Mouse (Mus musculus) forebrain, embryonic 10.5 days (tissue): ENCODE data around the gene Ipcef1. TPM values are rescaled to one million over a fixed set of nuclear protein-coding genes. Genes with fewer than 3 reads are reported as not detected.

Experiments
- DNase-seq: peaks from one replicate; pipeline ENCODE4 v3.0.0-alpha.2; 2017; ENCODE audit warnings: low spot score; ENCODE audit errors: extremely low spot score
- H3K27ac ChIP-seq: fragments of 300-500 bp; sonication (generic); 2 replicates; pipeline ENCODE4 v1.5.1; 2016; ENCODE audit warnings: mild to moderate bottlenecking
- H3K27me3 ChIP-seq: fragments of 300-500 bp; sonication (generic); 2 replicates; pipeline ENCODE4 v1.6.1; 2016; ENCODE audit warnings: mild to moderate bottlenecking; ENCODE audit not compliant: poor library complexity, severe bottlenecking
- H3K36me3 ChIP-seq: fragments of 300-500 bp; sonication (generic); replicated peaks from 2 replicates; pipeline ENCODE4 v1.6.1; 2016; ENCODE audit warnings: mild to moderate bottlenecking, moderate library complexity
- H3K4me1 ChIP-seq: fragments of 300-500 bp; sonication (generic); 2 replicates; pipeline ENCODE4 v1.6.1; 2016
- H3K4me3 ChIP-seq: fragments of 300-500 bp; sonication (generic); 2 replicates; pipeline ENCODE4 v1.5.1; 2016; ENCODE audit warnings: mild to moderate bottlenecking, moderate library complexity
- H3K9me3 ChIP-seq: fragments of 300-500 bp; sonication (generic); 2 replicates; pipeline ENCODE4 v1.6.1; 2016; ENCODE audit warnings: mild to moderate bottlenecking, moderate library complexity
- WGBS: fragments of 180-500 bp; shearing (Covaris S2); methylation state at CpG from one replicate; pipeline ENCODE4 v1.1.7; 2016; 5-methylcytosine and 5-hydroxymethylcytosine counted together
- polyA plus RNA-seq: library from polyadenylated mRNA; unstranded; fragments of >200 nt; fragmentation: Nextera tagmentation; extraction: Ambion mirVana; gene quantifications from 2 replicates; pipeline ENCODE4 v1.2.1, GENCODE M21; 2016

Ipcef1 gene
- 0.26 and 0.42 TPM in 2 replicates for polyA plus RNA-seq

DNA sequence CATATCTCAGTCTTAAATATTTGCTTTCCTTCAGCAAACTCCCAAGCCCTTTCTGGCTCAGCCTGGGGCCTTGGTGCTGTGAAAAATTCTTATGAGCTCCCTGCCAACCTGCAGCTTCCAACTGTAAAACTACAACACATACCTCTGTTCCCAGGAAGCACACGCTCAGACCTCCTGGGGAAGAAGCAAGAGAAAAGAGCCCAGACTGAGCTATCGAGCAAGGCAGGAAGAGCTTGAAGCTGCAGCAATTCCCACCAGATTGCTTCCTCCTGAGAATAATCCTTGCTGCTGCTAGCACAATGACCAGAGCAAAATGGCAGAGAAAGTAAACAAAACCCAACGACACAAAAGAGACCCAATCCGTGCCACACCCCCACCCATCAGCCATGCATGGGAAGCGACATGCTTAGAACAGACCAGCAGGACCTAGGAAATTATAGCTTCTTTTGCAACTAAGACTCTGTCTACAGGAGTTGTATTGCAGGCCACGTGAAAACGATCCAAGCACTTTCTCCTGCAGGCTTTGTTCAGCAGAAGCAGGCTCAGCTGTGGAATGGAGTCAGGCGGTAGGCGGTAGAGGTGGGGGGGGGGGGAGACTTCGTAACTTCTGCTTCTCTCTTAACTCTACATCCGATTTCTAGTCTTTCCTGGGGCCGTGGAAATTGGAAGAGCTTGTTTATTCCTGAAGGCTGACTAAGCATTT is at the start of gene Ipcef1:
Gene Ipcef1, minus strand, starts transcription at position 164 of the 703 bp plus-strand sequence.
- DNase-seq, result peak; percentile 26
- WGBS, result 18% methylated on average over 12 of the region's 12 CpGs
- Histone ChIP-seq H3K27me3 (no peaks in the 10 kb centered on the region), H3K9me3 (no peaks in the 10 kb centered on the region), H3K27ac (peak within 1 kb of the TSS; percentile 79), H3K4me3 (0 out of 2 replicates have a peak within 1 kb of the TSS, but pooled peaks have one; percentile 6), H3K36me3 (no peaks in the 10 kb centered on the region), H3K4me1 (peaks cover 10% of the 10 kb centered on the region)

DNA sequence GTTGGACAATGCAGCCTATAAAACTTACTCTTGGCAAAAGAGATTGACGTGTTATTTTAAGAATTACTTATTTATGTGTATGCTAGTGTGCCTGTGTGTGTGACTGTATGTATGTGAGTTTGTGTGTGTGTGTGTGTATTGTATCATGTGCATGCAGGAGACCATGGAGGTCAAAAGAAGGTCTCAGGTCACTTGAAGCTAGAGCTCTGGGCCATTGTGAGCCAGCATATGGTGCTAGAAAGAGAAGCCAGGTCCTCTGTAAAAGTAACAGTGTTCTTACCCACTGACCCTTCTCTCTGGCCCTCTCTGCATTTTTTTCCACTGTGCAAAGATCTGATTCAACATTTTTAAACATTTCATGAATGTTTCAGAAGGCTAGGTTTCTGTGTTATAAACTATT is 25.7 kb upstream of the Ipcef1 start:
- H3K27ac ChIP-seq, result no peak overlapping the region
- H3K9me3 ChIP-seq, result no peaks in the 10 kb centered on the region
- H3K4me3 ChIP-seq, result no peak overlapping the region
- no peaks in the 10 kb centered on the region for H3K36me3 ChIP-seq
- 0 out of 2 replicates have a peak, but pooled peaks cover 7% of the 10 kb centered on the region for H3K4me1 ChIP-seq
- H3K27me3 ChIP-seq, result no peaks in the 10 kb centered on the region
- WGBS, result 84% methylated on average over 1 of the region's 1 CpGs
- no peak for DNase-seq

DNA sequence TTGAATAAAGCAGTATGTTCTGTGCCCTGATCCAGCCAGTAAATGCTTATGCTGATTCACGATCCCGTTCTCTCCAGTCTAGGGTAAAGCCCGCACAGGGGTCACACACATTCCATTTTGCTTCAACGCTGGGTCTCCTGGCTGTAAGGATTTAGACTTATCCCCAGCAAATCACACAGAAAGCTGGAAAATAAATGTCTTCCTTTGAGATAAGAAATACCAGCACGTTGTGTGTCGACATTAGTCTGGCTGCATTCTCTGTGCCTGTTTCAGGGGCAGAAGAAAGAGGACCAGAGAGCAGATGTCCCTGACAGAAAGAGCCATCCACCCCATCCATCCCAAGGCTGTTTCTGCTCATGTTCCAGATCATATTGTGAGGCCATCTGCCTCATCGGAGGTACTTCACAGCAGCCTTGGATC is 25.1 kb upstream of the Ipcef1 start:
- H3K9me3 ChIP-seq, result no peaks in the 10 kb centered on the region
- no peak overlapping the region for H3K27ac ChIP-seq
- H3K27me3 ChIP-seq, result no peaks in the 10 kb centered on the region
- no peak for DNase-seq
- H3K4me1 ChIP-seq, result 0 out of 2 replicates have a peak, but pooled peaks cover 7% of the 10 kb centered on the region
- H3K36me3 ChIP-seq, result no peaks in the 10 kb centered on the region
- WGBS, result 92% methylated on average over 7 of the region's 7 CpGs
- H3K4me3 ChIP-seq, result no peak overlapping the region

DNA sequence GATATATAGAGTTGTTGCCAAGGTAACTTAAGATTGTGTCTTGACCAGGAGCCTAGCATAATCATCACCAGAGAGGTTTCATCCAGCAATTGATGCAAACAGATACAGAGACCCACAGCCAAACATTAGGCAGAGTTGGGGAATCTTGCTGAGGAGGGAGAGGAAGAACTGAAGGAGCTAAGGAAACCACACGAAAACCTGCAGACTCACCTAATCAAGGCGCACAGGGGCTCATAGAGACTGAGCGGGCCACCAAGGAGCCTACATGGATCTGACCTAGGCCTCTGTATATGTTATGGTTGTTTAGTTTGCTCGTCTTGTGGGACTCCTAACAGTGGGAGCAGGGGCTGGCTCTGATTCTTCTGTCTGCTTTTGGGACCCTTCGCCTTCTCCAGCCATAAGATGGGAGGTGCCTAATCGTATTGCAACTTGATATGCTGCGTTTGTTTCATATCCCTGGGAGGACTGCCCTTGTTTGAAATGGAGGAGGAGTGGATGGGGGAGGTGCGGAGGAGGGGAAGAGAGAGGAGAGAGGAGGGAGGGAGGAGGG is 24.5 kb upstream of the Ipcef1 start:
- WGBS, result 66% methylated on average over 7 of the region's 8 CpGs
- Histone ChIP-seq H3K27ac (no peak overlapping the region), H3K4me3 (no peak overlapping the region), H3K9me3 (no peaks in the 10 kb centered on the region), H3K27me3 (no peaks in the 10 kb centered on the region), H3K36me3 (no peaks in the 10 kb centered on the region), H3K4me1 (0 out of 2 replicates have a peak, but pooled peaks cover 7% of the 10 kb centered on the region)
- DNase-seq, result no peak

DNA sequence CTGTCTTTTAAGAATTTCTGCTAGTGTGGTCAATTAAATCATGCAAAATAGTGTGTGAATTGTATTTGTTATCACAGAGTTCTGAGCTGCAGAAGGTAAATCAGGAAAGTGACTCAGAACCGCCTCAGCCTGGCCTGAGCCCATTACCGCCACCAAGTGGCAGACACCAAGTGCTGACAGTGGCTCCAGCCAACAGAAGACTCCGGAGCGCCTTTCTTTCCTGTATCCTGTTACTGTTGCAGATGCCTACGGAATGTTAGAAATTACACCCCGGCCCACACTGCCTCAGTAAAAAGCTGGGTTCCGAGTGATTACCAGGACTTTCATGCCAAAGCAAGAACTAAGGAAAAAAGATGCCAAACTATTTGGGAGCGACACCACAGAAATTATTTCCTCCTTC is 23.9 kb upstream of the Ipcef1 start:
- WGBS, result 18% methylated on average over 8 of the region's 8 CpGs
- Histone ChIP-seq H3K9me3 (no peaks in the 10 kb centered on the region), H3K4me1 (0 out of 2 replicates have a peak, but pooled peaks cover 7% of the 10 kb centered on the region), H3K4me3 (no peak overlapping the region), H3K36me3 (no peaks in the 10 kb centered on the region), H3K27me3 (no peaks in the 10 kb centered on the region), H3K27ac (no peak overlapping the region)
- DNase-seq, result peak; percentile 50

DNA sequence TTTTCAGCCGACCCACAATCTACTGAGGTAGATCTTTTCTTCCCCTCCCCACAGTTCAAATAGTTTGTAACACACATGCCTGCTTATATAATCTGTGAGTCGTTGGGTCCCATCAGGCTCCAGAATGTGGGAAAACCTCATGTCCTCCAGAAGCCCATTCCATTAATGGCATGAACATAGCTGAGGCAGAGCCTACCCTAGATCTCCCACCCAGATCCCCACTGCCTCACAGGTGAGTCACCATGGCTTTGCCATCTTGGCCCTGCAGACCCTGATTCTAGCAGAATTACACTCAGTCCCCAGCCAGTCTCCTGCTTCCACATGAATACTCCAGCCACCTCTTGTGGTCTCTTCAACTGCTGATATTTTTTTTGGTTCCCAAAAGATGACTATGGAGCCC is 23.4 kb upstream of the Ipcef1 start:
- Histone ChIP-seq H3K4me3 (no peak overlapping the region), H3K27me3 (no peaks in the 10 kb centered on the region), H3K4me1 (peaks cover 8% of the 10 kb centered on the region; the same call in 1 of the 2 replicates), H3K27ac (no peak overlapping the region), H3K9me3 (no peaks in the 10 kb centered on the region), H3K36me3 (no peaks in the 10 kb centered on the region)
- WGBS, result 89% methylated on average over 2 of the region's 2 CpGs
- no peak for DNase-seq

DNA sequence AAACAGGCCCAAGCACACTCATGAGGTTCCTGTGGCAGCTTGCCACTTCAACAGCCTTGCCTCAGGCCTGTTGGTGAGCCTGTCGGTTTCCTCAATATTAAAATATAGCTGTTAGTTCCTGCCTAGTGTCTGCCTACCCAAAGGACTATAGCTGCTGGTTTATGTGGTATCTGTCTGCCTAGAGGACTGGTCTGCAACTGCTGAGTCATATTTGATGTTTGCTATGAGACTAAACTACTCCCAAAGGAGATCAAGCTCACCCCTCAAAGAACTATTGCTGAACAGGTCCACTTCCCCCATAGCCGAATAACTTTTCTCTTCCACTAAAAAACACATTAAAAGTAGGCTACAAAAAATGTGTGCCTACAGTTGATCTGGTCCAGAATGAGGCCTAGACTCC is 22.0 kb upstream of the Ipcef1 start:
- H3K27ac ChIP-seq, result no peak overlapping the region
- no peaks in the 10 kb centered on the region for H3K9me3 ChIP-seq
- no peak overlapping the region for H3K4me3 ChIP-seq
- no peaks in the 10 kb centered on the region for H3K36me3 ChIP-seq
- no peak for DNase-seq
- 93% methylated on average over 2 of the region's 2 CpGs for WGBS
- H3K27me3 ChIP-seq, result no peaks in the 10 kb centered on the region
- peaks cover 17% of the 10 kb centered on the region for H3K4me1 ChIP-seq

DNA sequence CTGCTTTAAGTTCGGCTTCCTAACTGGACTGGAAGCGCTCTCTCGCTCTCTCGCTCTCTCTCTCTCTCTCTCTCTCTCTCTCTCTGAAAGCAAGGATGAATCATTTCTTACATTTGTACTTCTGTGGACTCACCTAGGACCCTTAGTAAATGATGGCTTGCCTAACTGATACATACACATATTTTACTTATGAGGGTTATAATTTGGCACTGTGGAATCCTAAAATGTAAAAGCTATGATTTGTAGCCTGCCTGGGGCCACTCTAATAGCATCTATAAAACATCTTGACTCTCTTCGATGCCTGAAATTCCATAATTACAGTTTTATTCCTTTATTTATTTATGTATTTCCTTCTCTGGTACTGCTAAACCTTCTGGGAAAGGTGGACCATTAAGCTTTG is 18.6 kb upstream of the Ipcef1 start:
- Histone ChIP-seq H3K27ac (no peak overlapping the region), H3K4me1 (peaks cover 10% of the 10 kb centered on the region), H3K27me3 (no peaks in the 10 kb centered on the region), H3K36me3 (no peaks in the 10 kb centered on the region), H3K9me3 (no peaks in the 10 kb centered on the region), H3K4me3 (no peak overlapping the region)
- no peak for DNase-seq
- WGBS, result 92% methylated on average over 5 of the region's 5 CpGs

DNA sequence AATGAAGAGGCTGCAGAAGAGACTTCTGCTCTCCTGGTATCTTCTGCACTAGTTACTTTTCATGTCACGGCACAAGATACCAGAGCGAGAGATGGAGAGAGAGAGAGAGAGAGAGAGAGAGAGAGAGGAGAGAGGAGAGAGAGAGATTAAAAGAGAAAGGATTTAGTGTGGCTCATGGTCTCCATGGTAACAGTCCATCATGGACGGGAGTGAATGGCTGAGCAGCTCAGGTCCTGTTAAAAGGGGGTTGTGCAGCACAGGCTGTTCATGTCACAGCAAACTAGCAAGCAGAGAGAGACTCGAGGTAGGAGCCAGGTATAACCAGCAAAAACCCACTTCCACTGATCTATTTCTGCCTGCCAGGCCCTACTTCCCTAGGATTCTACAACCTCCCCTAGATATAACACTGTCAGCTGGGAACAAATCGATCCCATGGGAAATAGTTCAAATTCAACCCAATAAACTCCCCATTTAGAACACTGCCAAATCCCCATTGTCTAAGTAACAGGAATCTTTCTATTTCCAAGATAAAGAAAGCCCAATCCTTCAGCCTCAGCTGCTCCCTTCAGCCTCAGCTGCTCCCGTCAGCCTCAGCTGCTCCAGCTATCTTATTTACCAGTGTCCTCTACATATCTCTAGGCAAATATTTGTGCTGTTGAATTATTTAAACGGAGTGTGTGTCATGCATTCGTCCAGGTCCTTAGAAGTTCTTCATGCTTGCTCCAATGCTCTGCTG is 18.0 kb upstream of the Ipcef1 start:
- no peak overlapping the region for H3K4me3 ChIP-seq
- H3K27me3 ChIP-seq, result no peaks in the 10 kb centered on the region
- no peaks in the 10 kb centered on the region for H3K36me3 ChIP-seq
- 65% methylated on average over 8 of the region's 8 CpGs for WGBS
- H3K27ac ChIP-seq, result no peak overlapping the region
- no peaks in the 10 kb centered on the region for H3K9me3 ChIP-seq
- peaks cover 10% of the 10 kb centered on the region for H3K4me1 ChIP-seq
- DNase-seq, result no peak

DNA sequence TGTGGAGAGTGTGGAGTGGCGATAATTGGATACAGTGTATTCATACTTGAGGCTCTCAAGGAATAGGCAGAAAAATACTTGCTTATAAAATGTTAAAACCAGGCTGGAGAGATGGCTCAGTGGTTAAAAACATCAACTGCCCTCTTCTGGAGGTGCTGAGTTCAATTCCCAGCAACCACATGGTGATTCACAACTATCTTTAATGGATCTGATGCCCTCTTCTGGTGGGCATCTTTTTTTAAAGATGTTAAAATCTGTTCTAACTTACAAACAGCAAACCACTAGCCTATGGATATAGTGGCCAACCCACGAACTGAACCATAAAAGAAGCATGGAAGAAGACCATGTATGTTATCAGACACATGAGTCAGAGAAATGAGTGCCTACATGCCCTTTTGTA is 16.8 kb upstream of the Ipcef1 start:
- Histone ChIP-seq H3K9me3 (no peaks in the 10 kb centered on the region), H3K4me1 (peaks cover 10% of the 10 kb centered on the region), H3K4me3 (no peak overlapping the region), H3K36me3 (no peaks in the 10 kb centered on the region), H3K27me3 (no peaks in the 10 kb centered on the region), H3K27ac (no peak overlapping the region)
- 85% methylated on average over 2 of the region's 2 CpGs for WGBS
- no peak for DNase-seq

DNA sequence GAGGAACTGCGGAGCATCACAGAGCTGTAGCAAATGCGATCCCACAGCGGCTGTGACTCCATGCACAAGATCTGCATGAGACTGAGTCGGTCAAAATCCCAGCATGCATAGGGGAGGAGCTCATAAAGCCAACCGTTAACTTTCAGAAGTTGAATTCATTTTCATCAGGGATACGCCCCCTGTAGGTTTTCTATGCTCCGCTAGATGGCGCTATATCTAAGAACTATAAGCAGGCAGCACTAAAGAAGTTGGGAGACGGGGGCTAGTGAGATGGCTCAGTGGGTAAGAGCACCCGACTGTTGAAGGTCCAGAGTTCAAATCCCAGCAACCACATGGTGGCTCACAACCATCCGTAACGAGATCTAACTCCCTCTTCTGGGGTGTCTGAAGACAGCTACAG is 16.3 kb upstream of the Ipcef1 start:
- WGBS, result 72% methylated on average over 12 of the region's 12 CpGs
- H3K36me3 ChIP-seq, result no peaks in the 10 kb centered on the region

DNA sequence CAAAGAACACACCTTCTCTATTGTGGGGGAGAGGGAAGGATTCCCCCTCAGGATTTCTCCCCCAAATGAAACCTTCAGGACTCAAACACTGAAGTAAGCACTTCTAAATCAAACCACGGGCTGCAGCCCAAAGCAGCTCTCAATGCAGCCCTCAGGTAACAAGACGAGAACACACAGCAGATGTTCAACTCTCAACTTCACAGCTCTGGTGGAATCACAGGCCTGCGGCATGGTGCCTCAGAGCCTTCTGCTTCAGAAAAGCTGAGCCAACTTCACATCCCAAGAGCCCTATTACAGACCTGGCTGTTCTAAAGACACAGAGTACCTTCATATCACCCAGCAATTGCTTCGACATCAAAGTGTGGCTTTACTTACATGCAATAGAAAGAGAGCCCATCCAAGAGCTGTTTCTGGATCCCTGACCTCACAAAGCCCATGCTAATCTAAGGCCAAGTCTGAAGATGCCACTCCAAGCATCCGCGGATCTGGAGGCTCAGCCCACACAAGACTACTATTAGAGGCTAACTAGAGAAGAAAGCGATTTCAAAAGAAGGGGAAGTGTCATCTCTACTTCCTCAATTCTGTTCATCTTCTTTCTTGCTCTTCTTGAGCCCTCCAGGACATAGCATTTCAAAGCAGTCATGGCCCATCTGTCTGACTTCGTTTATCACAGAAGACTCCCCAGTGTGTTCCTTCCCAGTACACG is 11.6 kb upstream of the Ipcef1 start:
- H3K9me3 ChIP-seq, result no peaks in the 10 kb centered on the region
- H3K4me3 ChIP-seq, result no peak overlapping the region
- H3K27me3 ChIP-seq, result no peaks in the 10 kb centered on the region
- H3K4me1 ChIP-seq, result no peaks in the 10 kb centered on the region
- DNase-seq, result no peak
- WGBS, result 85% methylated on average over 9 of the region's 9 CpGs
- no peaks in the 10 kb centered on the region for H3K36me3 ChIP-seq
- no peak overlapping the region for H3K27ac ChIP-seq

More for the DNA sequence above, 16.3 kb upstream of the Ipcef1 start:
- no peaks in the 10 kb centered on the region for H3K27me3 ChIP-seq
- H3K4me1 ChIP-seq, result peaks cover 10% of the 10 kb centered on the region
- no peak overlapping the region for H3K27ac ChIP-seq
- H3K9me3 ChIP-seq, result no peaks in the 10 kb centered on the region
- no peak for DNase-seq
- no peak overlapping the region for H3K4me3 ChIP-seq
